Mouse (Mus musculus): ENCODE measurements around the gene Vmn1r214.

Vmn1r214 gene

GRCm38 (mm10) chr13:23030118-23030517 is at the start of gene Vmn1r214:
TSS of gene Vmn1r214 (plus strand) at chr13:23030418.
- DNase-seq = no peak

- DNase-seq = no peak
These were observed 39.9 kb upstream of the Vmn1r214 start for GRCm38 (mm10) chr13:22990214-22990891.

- DNase-seq = no peak
These were observed 38.0 kb upstream of the Vmn1r214 start for GRCm38 (mm10) chr13:22992178-22992700.

GRCm38 (mm10) chr13:22992721-22993120 is 37.5 kb upstream of the Vmn1r214 start:
- no peak for DNase-seq

GRCm38 (mm10) chr13:23007356-23007755 is 22.9 kb upstream of the Vmn1r214 start, which contains the start of gene Vmn1r213:
TSS of gene Vmn1r213 (plus strand) at chr13:23007656.
- DNase-seq = no peak

GRCm38 (mm10) chr13:23018158-23018557 is 12.1 kb upstream of the Vmn1r214 start:
- no peak for DNase-seq

- DNase-seq = no peak
These were observed 5.4 kb upstream of the Vmn1r214 start for GRCm38 (mm10) chr13:23024812-23025211.

GRCm38 (mm10) chr13:23057778-23058177 is 27.6 kb downstream of the Vmn1r214 start:
- DNase-seq = no peak

- DNase-seq = no peak
These were observed 37.5 kb downstream of the Vmn1r214 start, which contains the start of gene Vmn1r215 for GRCm38 (mm10) chr13:23067725-23068124. TSS of gene Vmn1r215 (plus strand) at chr13:23068025.

- no peak for DNase-seq
These were observed 39.1 kb downstream of the Vmn1r214 start for GRCm38 (mm10) chr13:23069312-23069711.
